Mouse (Mus musculus) right cerebral cortex, postnatal 36 days (tissue): ENCODE results near the gene Cers2.
"Not testable (repeated sequence)": the region's sequence is repeated elsewhere in the genome, so short reads cannot be mapped to it uniquely, and the experiment has no call there.

Source experiments
- DNase-seq, 2 experiments: peaks; one replicate each; pipeline ENCODE4 v3.0.0; 2022; ENCODE audit warnings: low spot score in 2 of 2, mixed read lengths in 1 of 2

Cers2 gene

GRCm38 (mm10) chr3:95318548-95318947 lies 4.0 kb downstream of the Cers2 start:
- no peak for DNase-seq

DNA sequence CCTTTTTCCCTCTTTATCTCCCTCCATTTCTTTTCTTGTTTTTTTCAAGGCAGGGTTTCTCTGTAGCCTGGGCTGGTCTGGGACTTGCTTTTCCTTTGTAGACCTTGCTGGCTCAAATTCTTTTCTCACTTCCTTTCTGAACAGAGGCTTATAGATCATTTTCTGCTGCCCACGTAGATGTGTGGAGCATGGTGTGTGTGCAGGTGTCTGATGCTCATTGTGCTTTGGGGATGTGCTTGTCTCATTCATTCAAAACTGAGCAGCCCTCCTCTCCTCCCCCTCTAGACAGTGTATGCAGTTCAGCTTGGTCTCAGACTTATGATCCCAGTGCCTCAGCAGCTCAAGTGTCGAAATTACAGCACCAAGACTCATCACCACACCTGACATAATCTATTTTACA lies 4.5 kb downstream of the Cers2 start:
- no peak for DNase-seq

DNA sequence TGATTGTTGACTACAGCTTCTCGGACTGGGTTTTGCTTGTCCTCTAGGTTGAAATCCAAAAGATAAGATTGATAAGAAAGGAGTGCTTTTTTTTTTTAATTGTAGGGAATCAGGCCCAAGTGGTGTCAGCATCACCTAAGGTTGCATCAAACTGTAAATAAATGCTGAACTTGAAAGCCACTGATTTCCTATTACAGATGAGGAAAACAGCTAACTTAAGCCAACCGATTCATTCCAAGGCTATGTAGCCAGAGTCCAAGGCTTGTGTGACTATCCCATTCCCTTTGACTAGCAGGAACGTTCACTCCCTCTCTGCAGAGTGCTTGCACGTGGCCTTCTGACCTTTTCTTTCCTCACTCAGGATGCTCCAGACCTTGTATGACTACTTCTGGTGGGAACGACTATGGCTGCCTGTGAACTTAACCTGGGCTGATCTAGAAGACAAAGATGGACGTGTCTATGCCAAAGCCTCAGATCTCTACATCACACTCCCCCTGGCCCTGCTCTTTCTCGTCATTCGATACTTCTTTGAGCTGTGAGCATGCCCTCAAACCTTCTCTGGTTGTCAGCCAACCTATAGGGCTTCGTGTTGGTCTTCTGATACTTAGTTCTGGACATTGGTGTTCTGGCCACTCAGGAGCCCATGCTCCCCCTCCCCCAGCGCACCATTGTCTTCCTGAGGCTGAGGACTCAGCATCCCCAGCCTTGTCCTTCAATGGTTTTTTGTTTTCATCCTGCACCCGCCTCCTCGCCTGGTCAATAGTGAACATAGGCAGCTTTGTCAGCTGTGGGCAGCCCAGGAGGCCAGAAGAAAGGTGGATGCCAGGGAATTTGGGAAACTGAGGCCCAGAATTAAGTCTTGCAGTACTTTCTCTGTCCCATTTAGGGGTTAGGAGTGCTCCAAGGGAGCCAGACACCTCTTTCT lies 5.4 kb downstream of the Cers2 start:
- no peak for DNase-seq

DNA sequence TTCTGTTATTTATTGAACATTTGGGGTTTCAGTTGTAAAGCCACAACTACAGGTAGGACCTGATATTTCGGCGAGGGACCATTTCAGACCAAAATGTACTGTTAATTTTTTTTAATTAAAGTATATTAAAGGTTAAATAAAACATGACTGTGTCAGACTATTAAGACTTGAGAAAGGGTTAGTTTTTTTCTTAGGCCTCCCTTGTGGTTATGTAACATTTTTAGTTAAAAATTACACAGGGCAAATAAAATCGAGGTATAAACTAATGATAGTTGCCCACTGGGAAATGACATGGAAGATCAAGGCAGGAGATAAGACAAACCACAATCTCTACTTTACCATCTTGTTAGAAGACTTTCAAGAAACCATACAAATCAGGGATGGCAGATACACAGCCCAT lies 8.8 kb downstream of the Cers2 start:
- no peak for DNase-seq

- DNase-seq = no peak
These were observed 10.0 kb downstream of the Cers2 start for GRCm38 (mm10) chr3:95324454-95325144.

- no peak for DNase-seq
These were observed 14.3 kb downstream of the Cers2 start for GRCm38 (mm10) chr3:95328803-95329404.

DNA sequence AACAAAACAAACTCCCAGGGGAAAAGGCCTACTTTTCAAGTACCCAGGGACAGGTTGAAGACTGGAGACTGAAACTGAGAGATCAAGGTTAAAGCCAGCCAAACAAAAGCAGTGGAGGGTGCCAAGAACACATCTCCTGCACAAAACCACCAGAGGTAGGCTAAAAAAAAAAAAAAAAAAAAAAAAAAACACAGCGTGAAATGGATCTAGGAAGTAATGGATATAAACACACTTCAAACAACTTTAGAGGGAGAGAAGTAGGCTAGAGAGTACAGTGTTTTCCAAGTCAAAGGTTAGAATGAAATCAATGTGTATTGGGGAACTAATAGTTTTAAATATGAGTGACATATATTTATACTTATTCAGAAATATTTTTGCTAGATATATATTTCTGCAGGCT lies 16.9 kb downstream of the Cers2 start:
- no peak for DNase-seq

DNA sequence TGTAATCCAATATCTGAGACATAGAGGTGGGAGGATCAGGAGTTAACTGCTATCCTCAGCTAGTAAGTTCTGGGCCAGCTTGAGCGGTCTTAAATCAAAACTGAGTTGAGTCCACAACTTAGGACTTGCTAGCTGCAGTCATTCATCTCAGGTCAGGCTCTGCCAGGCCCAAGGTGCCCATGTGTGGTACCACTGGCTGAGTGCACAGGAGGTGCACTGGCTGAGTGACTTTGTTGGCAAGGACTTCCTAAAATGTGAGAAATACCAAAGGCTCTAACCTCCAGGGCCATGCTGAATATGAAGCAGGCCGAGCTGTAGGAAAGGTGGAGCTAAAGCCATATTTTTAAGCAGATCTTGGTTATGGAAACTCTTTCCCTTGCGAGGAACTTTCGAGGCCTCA lies 22.8 kb downstream of the Cers2 start:
- no peak for DNase-seq

GRCm38 (mm10) chr3:95338251-95338650 lies 23.7 kb downstream of the Cers2 start:
- DNase-seq = no peak

DNA sequence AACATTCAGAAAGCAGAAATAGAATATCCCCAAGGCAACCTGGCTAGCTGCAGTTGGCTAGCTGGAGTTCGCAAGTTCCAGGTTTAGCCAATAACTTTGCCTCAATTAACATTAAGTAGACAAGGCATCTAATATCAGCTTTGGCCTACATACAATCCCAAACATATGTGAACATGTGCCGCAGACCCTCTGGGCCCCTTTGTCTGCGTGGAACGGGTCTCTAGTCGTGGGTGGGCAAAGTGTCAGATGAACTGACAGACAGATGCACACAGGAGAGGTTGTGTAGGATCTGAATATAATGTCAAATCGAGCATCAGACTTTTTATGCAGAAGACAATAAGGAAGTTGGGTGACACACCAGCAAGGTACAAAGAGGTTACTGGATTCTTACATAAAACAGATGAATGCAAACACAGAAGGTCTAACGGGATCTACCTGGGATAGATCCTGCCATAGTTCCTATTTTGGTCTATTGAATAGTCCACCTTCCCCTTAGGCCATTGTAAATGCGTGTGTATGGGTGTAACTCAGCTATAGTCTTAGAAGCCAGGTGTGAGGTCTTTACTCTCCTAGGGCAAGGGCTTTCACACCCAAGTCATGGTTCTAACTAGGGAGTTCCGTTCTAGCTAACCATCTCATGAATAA lies 28.9 kb downstream of the Cers2 start:
- not testable (repeated sequence) for DNase-seq

- DNase-seq = no peak
These were observed 31.9 kb downstream of the Cers2 start for GRCm38 (mm10) chr3:95346454-95346853.

- DNase-seq = not testable (repeated sequence)
These were observed 33.8 kb downstream of the Cers2 start for GRCm38 (mm10) chr3:95348343-95348742.

GRCm38 (mm10) chr3:95349491-95349890 lies 34.9 kb downstream of the Cers2 start:
- DNase-seq = no peak

GRCm38 (mm10) chr3:95355911-95356544 lies 41.4 kb downstream of the Cers2 start:
- not testable (repeated sequence) for DNase-seq

DNA sequence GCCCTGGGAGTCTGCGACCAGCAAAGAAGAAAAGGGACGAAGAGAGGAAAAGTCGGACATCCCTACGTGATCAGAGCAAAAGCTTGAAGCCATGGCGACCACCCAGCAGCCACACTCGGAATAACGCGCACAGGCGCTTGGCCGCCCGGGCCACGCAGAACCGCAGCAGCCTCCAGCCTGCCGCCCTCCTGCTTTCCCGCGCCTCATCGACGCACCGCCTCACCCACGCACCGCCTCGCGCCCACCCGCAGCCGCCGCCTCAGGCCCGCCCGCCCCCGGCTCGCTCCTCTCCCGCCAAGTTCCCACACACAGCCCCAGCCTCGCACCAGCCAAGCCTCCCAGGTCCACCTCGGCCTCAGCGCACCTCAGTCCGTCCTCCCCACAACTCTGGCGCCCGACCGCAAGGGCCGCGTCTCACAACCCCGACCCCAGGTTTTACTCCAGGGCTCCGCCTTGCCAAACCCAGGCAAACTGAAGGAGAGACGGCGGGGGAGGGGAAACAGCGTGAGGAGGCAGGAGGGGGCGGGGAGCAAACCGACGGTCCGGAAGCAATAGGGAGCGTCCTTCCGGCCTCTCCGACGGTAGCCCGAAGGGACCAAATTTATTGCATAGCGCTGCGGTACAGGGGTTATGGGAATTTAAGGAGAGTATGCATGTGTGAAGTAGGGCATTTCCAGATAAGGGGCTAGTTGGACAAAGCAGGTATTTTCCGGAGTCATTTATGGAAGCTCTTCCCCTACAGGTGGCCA lies 42.3 kb downstream of the Cers2 start, which contains the start of gene Setdb1:
Gene Setdb1, minus strand, starts transcription at position 502 of the 749 bp plus-strand sequence.
- peak; percentile 82 to 85 for DNase-seq

- DNase-seq = no peak
These were observed 43.2 kb downstream of the Cers2 start for GRCm38 (mm10) chr3:95357746-95358145.

- not testable (repeated sequence) for DNase-seq
These were observed 45.7 kb downstream of the Cers2 start for GRCm38 (mm10) chr3:95360276-95360675.

DNA sequence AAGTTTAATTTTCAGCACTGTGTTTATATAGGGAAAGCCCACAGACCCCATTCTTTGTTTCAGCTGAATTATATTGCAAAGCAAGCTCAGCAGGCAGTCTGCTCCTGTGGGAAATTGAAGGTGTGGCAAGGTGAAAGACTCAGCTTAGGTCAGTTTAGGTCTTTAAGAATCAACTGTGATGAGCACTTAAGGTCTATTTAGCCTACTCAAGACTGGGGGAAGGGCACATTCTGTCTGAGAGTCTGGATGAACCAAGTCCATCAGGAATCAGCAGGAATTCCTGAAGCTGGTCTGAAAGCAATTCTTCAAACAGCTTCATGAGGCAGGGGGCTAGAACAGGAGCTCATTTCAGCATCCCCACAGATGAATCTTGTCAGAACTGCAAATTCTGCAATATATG lies 55.5 kb downstream of the Cers2 start:
- no peak for DNase-seq
